Mouse (Mus musculus): ENCODE measurements around the gene Vps29.

DNA sequence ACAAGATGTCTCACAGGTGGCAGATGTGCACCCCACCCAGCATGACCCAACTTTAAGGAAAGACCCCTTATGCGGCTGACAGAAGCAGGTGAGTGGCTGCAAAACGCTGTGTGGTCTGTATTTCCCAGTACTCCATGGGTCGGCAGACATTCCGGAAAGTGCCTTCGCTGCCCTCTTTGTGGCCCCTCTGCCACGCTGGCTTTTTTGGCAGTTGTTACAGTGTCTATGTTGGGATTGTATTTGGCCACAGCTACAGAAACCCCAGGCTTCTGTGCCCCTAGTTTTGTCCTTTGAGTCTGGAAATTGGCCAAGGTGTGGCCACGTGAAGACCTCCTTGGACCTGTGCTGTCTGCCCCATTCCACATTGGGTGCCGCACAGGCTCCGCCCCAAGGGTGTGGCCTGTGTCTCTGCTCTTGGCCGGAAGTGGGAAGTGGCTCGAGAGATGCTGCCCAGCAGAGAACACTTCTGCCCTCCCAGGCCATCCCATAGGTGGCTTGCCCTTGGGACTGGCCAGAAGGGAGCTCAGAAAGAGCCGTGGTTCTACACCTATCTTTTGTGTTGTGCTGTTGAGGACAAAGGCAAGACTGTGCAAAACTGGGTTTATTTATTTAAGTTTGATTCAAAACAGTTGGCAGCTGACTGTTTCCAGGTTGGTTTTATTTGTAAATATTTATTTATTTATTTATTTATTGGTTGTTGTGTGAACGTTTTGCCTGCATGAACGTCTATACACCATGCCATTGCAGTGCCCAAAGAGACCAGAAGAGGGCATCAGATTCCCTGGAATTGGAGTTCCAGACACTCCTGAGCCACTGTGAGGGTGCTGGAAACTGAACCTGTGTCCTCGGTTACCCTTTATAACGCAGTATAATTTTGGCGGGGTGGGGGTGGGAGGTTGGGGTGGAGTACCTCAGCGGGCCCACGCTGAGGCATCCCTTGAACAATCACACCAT is 55.8 kb downstream of the Vps29 start:
- TF ChIP-seq POLR2A (IDR thresholded peaks at IDR 0.05; ENCODE audit: insufficient read length, low read depth) (no peak), POLR2AphosphoS2 (IDR thresholded peaks at IDR 0.05; ENCODE audit: insufficient read length, low read depth) (no peak), TCF12 (IDR thresholded peaks at IDR 0.05; ENCODE audit: insufficient read depth, poor library complexity, severe bottlenecking) (no peak), MAX (IDR thresholded peaks at IDR 0.05; ENCODE audit: low read depth) (no peak), E2F4 (IDR thresholded peaks at IDR 0.05; ENCODE audit: insufficient read depth) (no peak), TCF3 (IDR thresholded peaks at IDR 0.05; ENCODE audit: insufficient read length, low read depth) (no peak)
